Mouse (Mus musculus) testis, adult 2 months (tissue): ENCODE measurements around the gene Armh2. TPM values are rescaled to one million over a fixed set of nuclear protein-coding genes. Genes with fewer than 3 reads are reported as not detected.

Source experiments
- H3K27ac ChIP-seq: fragments of 200-500 bp; 2 replicates; pipeline ENCODE4 v1.5.1; 2012; ENCODE audit warnings: low read depth, low read length; ENCODE audit not compliant: control insufficient read depth, insufficient read depth
- H3K27me3 ChIP-seq: fragments of 200-500 bp; 2 replicates; pipeline ENCODE4 v1.6.1; 2012; ENCODE audit warnings: mild to moderate bottlenecking, low read length, moderate library complexity; ENCODE audit not compliant: control insufficient read depth, insufficient read depth
- H3K36me3 ChIP-seq: fragments of 200-500 bp; 2 replicates; pipeline ENCODE4 v1.6.1; 2012; ENCODE audit warnings: mild to moderate bottlenecking, low read length; ENCODE audit not compliant: control insufficient read depth, insufficient read depth
- H3K4me1 ChIP-seq: fragments of 200-500 bp; 2 replicates; pipeline ENCODE4 v1.6.1; 2012; ENCODE audit warnings: low read length; ENCODE audit not compliant: control insufficient read depth, insufficient read depth
- H3K4me3 ChIP-seq: fragments of 200-500 bp; 2 replicates; pipeline ENCODE4 v1.5.1; 2012; ENCODE audit warnings: low read depth, mild to moderate bottlenecking, low read length, moderate library complexity, mixed read lengths; ENCODE audit not compliant: control insufficient read depth
- CTCF ChIP-seq: fragments of 200-500 bp; IDR thresholded peaks from 2 replicates; pipeline ENCODE4 v1.5.1; 2012; ENCODE audit warnings: low read depth, mild to moderate bottlenecking, inconsistent platforms, low read length, moderate library complexity; ENCODE audit not compliant: control insufficient read depth, insufficient read depth, insufficient replicate concordance
- POLR2A ChIP-seq: fragments of 200-500 bp; IDR thresholded peaks from 2 replicates; pipeline ENCODE4 v1.6.1; 2012; ENCODE audit warnings: low read depth, mild to moderate bottlenecking, inconsistent platforms, low read length, moderate library complexity; ENCODE audit not compliant: control insufficient read depth
- polyA plus RNA-seq: library from polyadenylated mRNA; depleted of rRNA; stranded (reverse); fragments of >200 nt; gene quantifications from 2 replicates; pipeline ENCODE4 v1.2.3, GENCODE M21; 2012; rRNA removed

Gene Armh2
- polyA plus RNA-seq: 71.8 and 82.7 TPM in 2 replicates

DNA sequence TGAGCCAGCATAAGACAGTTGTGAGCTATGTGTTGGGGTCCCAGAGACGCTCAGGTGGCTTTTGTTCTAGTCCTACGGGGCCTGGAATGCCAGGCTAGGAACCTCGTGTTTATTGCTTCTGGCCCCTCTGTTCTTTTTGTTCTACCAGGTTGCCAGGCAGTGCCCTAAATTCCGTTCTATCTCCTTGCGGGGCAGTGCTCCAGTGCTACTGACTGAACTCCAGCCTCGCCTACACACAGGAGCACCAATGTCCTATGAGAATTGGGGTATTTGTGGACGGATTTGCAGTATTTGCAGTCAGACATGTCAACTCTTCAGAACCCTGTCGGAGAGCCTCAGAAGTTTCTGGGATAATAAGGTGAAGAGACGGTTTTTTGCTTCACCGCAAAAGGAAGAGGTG is at the start of gene Armh2:
TSS of gene Armh2 (plus strand) at position 205 of the 400 bp plus-strand sequence.
- Histone ChIP-seq H3K4me1 (no peaks in the 10 kb centered on the region; the same call in 1 of the 2 replicates), H3K36me3 (no peaks in the 10 kb centered on the region), H3K4me3 (peak within 1 kb of the TSS; percentile 77), H3K27me3 (no peaks in the 10 kb centered on the region), H3K27ac (peak within 1 kb of the TSS; percentile 39)
- TF ChIP-seq CTCF: no peak
- TF ChIP-seq POLR2A: peak; percentile 65; the same call in 1 of the 2 replicates

GRCm38 (mm10) chr13:24693312-24693711 is 47.7 kb upstream of the Armh2 start:
- Histone ChIP-seq H3K27ac (no peak overlapping the region), H3K36me3 (no peaks in the 10 kb centered on the region), H3K4me1 (peaks cover 6% of the 10 kb centered on the region), H3K4me3 (no peak overlapping the region), H3K27me3 (no peaks in the 10 kb centered on the region)
- TF ChIP-seq CTCF: no peak
- TF ChIP-seq POLR2A: no peak

- no peaks in the 10 kb centered on the region for H3K36me3 ChIP-seq
- no peaks in the 10 kb centered on the region for H3K27me3 ChIP-seq
- TF ChIP-seq POLR2A: no peak
- no peak for TF ChIP-seq CTCF
Observed at GRCm38 (mm10) chr13:24698746-24699145, 42.3 kb upstream of the Armh2 start.

DNA sequence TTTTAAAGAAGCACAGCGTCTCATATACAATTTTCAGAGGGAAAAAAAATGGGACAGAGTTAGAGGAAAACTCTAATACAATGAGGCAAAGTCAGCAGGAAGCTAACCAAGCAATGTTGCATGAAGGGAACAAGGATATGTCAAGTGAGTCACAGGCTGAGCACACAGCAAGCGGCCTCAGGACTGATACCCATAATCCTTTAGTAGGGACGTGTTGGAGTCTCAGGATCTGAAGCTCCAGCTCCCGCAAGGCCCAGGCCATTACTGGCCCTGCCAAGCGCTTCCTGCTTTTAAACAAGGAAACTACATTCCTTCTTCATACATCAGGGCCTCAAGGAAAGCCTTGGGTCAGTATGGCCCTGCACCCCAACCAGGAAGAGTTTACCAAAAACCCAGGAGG is 38.9 kb upstream of the Armh2 start:
- Histone ChIP-seq H3K4me3 (no peak overlapping the region), H3K36me3 (no peaks in the 10 kb centered on the region)
- no peak for TF ChIP-seq CTCF
- TF ChIP-seq POLR2A: no peak

More at GRCm38 (mm10) chr13:24698746-24699145, 42.3 kb upstream of the Armh2 start:
- Histone ChIP-seq H3K4me3 (no peak overlapping the region), H3K4me1 (peaks cover 4% of the 10 kb centered on the region; the same call in 1 of the 2 replicates), H3K27ac (no peak overlapping the region)

DNA sequence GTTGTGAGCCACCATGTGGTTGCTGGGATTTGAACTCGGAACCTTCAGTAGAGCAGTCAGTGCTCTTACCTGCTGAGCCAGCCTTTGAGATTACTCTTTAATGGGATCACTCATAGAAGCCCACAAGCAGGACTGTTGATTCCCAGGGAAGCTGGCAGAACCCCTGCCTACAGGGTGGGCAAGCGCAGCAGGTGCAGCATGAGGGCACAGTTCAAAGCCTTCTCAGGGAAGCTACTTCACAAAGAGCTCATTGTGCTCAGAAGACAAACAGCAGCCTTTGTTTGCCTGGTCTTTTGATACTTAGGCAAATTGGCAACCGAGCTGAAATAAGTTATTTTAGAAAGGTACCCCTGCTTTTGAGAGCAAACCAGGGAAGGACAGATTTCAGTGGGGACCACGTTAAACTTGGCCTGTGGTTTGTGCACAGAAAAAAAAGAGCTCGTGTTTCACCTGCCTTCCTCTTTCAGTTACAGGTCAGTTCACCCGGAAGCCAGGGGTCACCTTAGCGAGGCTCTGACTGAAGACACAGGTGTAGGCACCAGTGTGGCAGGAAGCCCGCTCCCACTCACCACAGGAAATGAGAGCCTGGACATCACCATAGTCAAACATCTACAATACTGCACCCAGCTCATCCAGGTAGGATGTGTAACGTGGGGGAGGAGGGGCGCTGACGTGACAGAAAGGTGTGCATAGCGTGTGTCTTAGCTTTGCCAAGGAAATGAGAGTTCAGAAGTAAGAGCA is 31.2 kb upstream of the Armh2 start:
- TF ChIP-seq POLR2A (no peak), CTCF (no peak)
- Histone ChIP-seq H3K27ac (no peak overlapping the region), H3K27me3 (no peaks in the 10 kb centered on the region), H3K4me3 (no peak overlapping the region), H3K36me3 (no peaks in the 10 kb centered on the region), H3K4me1 (peaks cover 9% of the 10 kb centered on the region)

More for the DNA sequence above, 38.9 kb upstream of the Armh2 start:
- no peak overlapping the region for H3K27ac ChIP-seq
- H3K27me3 ChIP-seq: no peaks in the 10 kb centered on the region
- H3K4me1 ChIP-seq: peaks cover 4% of the 10 kb centered on the region; the same call in 1 of the 2 replicates

DNA sequence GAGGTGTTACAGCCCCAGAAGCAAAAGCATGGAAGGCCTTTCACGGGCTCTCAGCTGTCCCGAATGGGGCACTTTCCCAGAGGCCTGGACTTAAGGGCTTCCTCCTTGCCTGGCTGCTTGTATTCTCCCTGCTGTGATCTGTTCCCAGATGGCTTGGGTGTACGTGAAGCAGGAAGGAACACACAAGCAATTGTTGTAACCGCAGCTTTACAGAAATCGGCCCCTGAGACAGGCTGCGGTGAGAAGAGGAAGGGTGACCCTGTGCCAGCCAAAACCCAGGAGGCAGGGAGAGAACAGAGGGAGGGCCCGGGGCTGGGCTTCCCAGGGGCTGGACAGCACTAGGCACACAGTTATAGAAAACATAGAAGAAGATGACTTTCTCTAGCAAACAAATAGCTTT is 30.1 kb upstream of the Armh2 start:
- no peak overlapping the region for H3K4me3 ChIP-seq
- H3K36me3 ChIP-seq: no peaks in the 10 kb centered on the region
- H3K27me3 ChIP-seq: no peaks in the 10 kb centered on the region
- peaks cover 15% of the 10 kb centered on the region for H3K4me1 ChIP-seq
- TF ChIP-seq CTCF (no peak), POLR2A (no peak)
- no peak overlapping the region for H3K27ac ChIP-seq

GRCm38 (mm10) chr13:24712581-24713130 is 28.4 kb upstream of the Armh2 start:
- Histone ChIP-seq H3K27me3 (no peaks in the 10 kb centered on the region), H3K27ac (no peak overlapping the region), H3K36me3 (no peaks in the 10 kb centered on the region), H3K4me1 (peaks cover 15% of the 10 kb centered on the region), H3K4me3 (no peak overlapping the region)
- no peak for TF ChIP-seq POLR2A
- no peak for TF ChIP-seq CTCF
